Mouse (Mus musculus): ENCODE measurements around the gene Epm2a. TPM values are rescaled to one million over a fixed set of nuclear protein-coding genes. Genes with fewer than 3 reads are reported as not detected.

The Epm2a gene
- 6.7 and 8.3 TPM in 2 replicates for polyA plus RNA-seq (2012; rRNA removed; ENCODE audit: low replicate concordance)

GRCm38 (mm10) chr10:11343205-11344141, at the start of gene Epm2a:
Epm2a (plus strand) TSS chr10:11343404.

Other genes with a start within 250 kb of the Epm2a start
- gene Shprh, start 194.0 kb upstream of the Epm2a start, polyA plus RNA-seq (2012; rRNA removed; ENCODE audit: low replicate concordance) = 3.6 and 5.8 TPM in 2 replicates
- 2.5 and 5.4 TPM in 2 replicates for gene Fbxo30, start 62.1 kb upstream of the Epm2a start, polyA plus RNA-seq (2012; rRNA removed; ENCODE audit: low replicate concordance)

Measured in subcutaneous adipose tissue, adult 2 months (tissue).